Mouse (Mus musculus): Measurements from ENCODE around the gene Pla2g6. TPM values are rescaled to one million over a fixed set of nuclear protein-coding genes. Genes with fewer than 3 reads are reported as not detected.

Gene Pla2g6
- total RNA-seq, 2 experiments from 2014 or later, result 8.1 to 8.7 TPM

DNA sequence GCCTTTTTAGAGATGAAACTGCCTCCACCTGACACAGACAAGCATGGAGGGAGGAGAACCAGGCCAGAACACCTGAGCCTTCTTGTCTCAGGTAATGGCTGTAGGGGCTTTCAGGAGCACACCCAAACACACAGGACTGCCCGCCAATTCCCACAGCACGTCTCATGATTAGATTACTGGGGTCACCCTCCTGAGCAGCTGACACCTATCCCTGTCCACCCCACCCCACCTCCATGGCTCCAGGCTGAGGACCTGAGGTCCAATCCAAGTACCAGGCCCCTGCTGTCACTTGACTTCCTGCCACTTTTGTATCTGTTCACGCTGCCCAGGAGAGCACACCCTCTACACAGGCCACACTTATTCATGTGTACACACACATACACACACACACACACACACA, 2.4 kb downstream of the Pla2g6 start:
- intact Hi-C loops (cut with DNase I), result no loop called here
- no peak for DNase-seq

DNA sequence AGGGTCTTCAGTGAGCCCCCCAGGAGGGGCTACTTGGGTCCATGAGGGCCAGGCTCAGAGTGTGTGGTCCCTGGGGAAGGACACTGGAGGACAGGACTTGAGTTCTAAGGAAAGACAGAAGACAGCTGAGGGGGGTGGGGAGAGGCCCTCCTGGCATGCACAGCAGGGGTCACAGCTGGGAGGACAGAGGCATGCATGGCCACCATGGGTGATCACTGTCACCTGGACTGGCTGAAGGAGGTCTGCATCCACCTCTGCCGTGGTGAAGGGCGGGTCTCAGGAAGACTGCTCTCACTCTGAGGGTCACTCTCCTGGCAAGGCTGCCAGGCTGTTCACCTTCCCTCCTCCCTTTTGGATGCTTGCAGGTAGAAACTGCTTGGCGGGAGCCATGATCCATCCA, 3.8 kb downstream of the Pla2g6 start:
- no peak for DNase-seq
- intact Hi-C loops (cut with DNase I), result loop anchor here (5.0 kb wide), 1 partner anchor 143 kb away; no protein-coding TSS in a partner anchor

- no peak for DNase-seq
These were observed 4.4 kb downstream of the Pla2g6 start for GRCm38 (mm10) chr15:79323791-79324155.

DNA sequence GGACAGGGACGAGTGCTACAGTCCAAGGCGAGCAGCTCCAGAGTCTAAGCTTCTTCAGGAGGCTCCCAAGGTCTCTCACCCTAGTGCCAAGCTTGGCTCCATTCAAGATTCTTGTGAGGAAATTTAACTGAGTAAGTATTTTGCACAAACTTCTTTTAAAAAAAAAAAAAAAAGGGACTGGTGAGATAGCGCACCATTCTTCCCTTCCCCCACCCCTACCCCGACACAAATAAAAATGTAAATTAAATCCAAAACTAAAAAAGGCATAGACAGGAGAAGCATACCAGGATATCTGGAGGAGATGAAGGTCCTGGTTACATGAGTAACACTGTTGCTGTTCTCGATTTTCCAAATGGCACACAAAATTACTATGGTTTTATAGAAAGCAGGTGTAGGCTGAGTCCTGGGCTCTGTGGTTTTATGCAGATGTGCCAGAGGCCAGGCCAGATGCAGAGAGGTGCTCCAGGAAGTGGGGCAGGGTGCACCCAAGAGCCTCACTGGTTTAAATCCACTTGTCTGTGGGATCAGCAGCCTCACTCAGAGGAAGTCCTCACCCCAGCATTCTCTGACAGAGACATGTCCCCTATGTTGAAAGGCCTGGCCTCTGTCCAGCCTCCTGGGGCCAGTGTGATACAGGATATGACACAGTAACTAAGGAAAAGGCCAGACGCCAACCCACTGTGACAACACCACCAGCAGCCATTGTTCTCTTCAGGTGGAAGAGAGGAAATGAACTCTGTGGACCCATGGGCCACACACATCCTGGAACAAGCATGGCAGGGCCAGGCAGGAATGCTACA, 5.0 kb downstream of the Pla2g6 start:
- DNase-seq, result peak; percentile 79 to 80
- intact Hi-C loops (cut with DNase I), result loop anchor here (5.0 kb wide), 1 partner anchor 144 kb away; no protein-coding TSS in a partner anchor

More at GRCm38 (mm10) chr15:79323791-79324155, 4.4 kb downstream of the Pla2g6 start:
- intact Hi-C loops (cut with DNase I), result loop anchor here (5.0 kb wide), 1 partner anchor 144 kb away; no protein-coding TSS in a partner anchor

GRCm38 (mm10) chr15:79322281-79322990, 5.8 kb downstream of the Pla2g6 start:
- intact Hi-C loops (cut with DNase I), result loop anchor here (5.0 kb wide), 1 partner anchor 145 kb away; no protein-coding TSS in a partner anchor
- DNase-seq, result no peak

DNA sequence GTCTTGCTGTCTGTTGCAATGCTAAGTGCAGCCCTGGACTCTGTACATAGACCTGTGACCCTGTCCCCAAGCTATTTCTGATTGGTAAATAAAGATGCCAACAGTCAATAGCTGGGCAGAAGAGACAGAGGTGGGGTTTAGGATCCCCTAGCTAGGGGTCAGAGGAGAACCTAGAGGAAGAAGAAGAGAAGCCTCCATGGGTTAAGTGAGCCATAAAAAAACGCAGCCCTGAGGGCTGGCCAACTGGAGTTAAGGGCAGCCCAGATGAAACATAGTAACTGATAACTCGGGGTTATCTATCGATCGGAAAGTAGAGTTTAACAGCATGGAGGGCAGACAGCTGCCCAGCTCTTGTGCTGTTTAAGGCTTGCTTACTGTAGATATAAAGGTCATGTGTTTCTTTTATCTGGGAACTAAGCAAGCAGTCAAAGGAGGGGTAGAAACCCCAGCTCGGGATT, 6.4 kb downstream of the Pla2g6 start:
- DNase-seq, result no peak
- intact Hi-C loops (cut with DNase I), result loop anchor here (5.0 kb wide), 1 partner anchor 146 kb away; no protein-coding TSS in a partner anchor

GRCm38 (mm10) chr15:79313848-79314369, 14.3 kb downstream of the Pla2g6 start:
- DNase-seq, result no peak
- intact Hi-C loops (cut with DNase I), result no loop called here

DNA sequence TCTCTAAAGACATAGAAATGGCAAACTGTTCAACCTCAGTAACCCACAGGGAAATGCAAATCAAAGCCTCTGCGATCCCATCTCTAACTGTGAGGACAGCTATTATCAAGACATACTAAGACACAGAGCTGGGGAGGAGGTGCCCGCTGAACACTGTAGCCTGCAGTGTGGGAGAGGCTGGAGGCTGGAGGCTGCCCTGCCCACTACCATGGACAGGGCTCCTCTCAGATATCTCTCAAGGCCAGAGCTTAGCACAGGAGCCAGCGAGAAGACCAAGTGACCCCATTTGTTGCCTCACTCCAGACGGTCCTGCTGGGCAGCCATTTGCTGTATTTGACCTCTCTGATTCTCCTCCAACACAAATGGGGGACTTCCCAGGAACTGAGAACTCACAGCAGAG, 20.3 kb downstream of the Pla2g6 start:
- intact Hi-C loops (cut with DNase I), result no loop called here
- DNase-seq, result no peak

GRCm38 (mm10) chr15:79306043-79306637, 22.1 kb downstream of the Pla2g6 start:
- no peak for DNase-seq
- intact Hi-C loops (cut with DNase I), result no loop called here

GRCm38 (mm10) chr15:79304832-79305231, 23.4 kb downstream of the Pla2g6 start:
- intact Hi-C loops (cut with DNase I), result no loop called here
- DNase-seq, result no peak

DNA sequence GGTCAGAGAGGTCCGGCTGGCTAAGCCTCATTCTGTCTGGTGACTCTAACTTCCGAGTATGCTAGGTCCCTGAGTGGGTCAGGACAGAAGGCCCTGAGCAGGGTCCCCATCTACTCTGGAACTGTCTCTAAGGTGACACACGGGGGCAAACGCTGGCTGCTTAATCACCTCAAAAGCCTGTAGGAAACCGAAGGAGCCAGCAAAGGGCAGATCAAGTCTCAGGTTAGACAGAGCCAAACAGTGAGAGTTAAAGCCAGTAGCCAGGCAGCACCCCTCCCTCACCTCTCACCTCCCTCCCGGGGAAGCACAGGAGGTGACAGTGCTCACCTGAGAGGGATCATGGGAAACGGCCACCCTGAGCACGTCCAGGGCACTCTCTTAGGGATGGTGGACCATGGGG, 24.5 kb downstream of the Pla2g6 start:
- intact Hi-C loops (cut with DNase I), result no loop called here

GRCm38 (mm10) chr15:79299563-79300155, 28.5 kb downstream of the Pla2g6 start:
- intact Hi-C loops (cut with DNase I), result no loop called here
- DNase-seq, result no peak

More for the DNA sequence above, 24.5 kb downstream of the Pla2g6 start:
- no peak for DNase-seq

- intact Hi-C loops (cut with DNase I), result no loop called here
- no peak for DNase-seq
These were observed 29.6 kb downstream of the Pla2g6 start for GRCm38 (mm10) chr15:79298553-79298952.

- intact Hi-C loops (cut with DNase I), result no loop called here
- no peak for DNase-seq
These were observed 35.4 kb downstream of the Pla2g6 start for GRCm38 (mm10) chr15:79292779-79293178.

GRCm38 (mm10) chr15:79290340-79290739, 37.9 kb downstream of the Pla2g6 start:
- no peak for DNase-seq
- intact Hi-C loops (cut with DNase I), result no loop called here

GRCm38 (mm10) chr15:79289441-79289840, 38.7 kb downstream of the Pla2g6 start:
- intact Hi-C loops (cut with DNase I), result no loop called here
- DNase-seq, result no peak

- no peak for DNase-seq
- intact Hi-C loops (cut with DNase I), result no loop called here
These were observed 39.8 kb downstream of the Pla2g6 start for GRCm38 (mm10) chr15:79288387-79288786.

- intact Hi-C loops (cut with DNase I), result no loop called here
- no peak for DNase-seq
These were observed 41.1 kb downstream of the Pla2g6 start for GRCm38 (mm10) chr15:79287091-79287490.

GRCm38 (mm10) chr15:79286141-79286540, 42.0 kb downstream of the Pla2g6 start:
- DNase-seq, result no peak
- intact Hi-C loops (cut with DNase I), result no loop called here

GRCm38 (mm10) chr15:79285399-79285798, 42.8 kb downstream of the Pla2g6 start, which contains the start of gene Baiap2l2:
Gene Baiap2l2 (minus strand): TSS chr15:79285537.
- intact Hi-C loops (cut with DNase I), result no loop called here
- DNase-seq, result no peak
